Mouse (Mus musculus) myocyte (in vitro differentiated cells): ENCODE measurements at regions not wholly inside any gene's neighbourhood (a gene's known extent, or its start where the extent isn't known, plus 50 kb on each side); places are given as distances from the start of the nearest gene placed in this dataset.

ENCODE experiments used
- E2F4 ChIP-seq: IDR thresholded peaks from one replicate; pipeline ENCODE4 v1.6.1; 2011; ENCODE audit warnings: mild to moderate bottlenecking, control low read depth, moderate library complexity; ENCODE audit not compliant: insufficient read depth
- MAX ChIP-seq: IDR thresholded peaks from one replicate; pipeline ENCODE4 v1.6.1; 2011; ENCODE audit warnings: low read depth, mild to moderate bottlenecking, control low read depth
- MYOD1 ChIP-seq, 3 experiments: IDR thresholded peaks; one replicate each; pipeline ENCODE4 v1.6.1; 2011; ENCODE audit warnings: control low read depth in 2 of 3, low read depth in 2 of 3, mild to moderate bottlenecking in 2 of 3, moderate library complexity in 1 of 3; ENCODE audit not compliant: insufficient read length in 2 of 3, control insufficient read depth in 1 of 3
- POLR2A ChIP-seq: IDR thresholded peaks from one replicate; pipeline ENCODE4 v1.6.1; 2011; ENCODE audit warnings: low read depth, mild to moderate bottlenecking, control low read depth, moderate library complexity; ENCODE audit not compliant: insufficient read length

DNA sequence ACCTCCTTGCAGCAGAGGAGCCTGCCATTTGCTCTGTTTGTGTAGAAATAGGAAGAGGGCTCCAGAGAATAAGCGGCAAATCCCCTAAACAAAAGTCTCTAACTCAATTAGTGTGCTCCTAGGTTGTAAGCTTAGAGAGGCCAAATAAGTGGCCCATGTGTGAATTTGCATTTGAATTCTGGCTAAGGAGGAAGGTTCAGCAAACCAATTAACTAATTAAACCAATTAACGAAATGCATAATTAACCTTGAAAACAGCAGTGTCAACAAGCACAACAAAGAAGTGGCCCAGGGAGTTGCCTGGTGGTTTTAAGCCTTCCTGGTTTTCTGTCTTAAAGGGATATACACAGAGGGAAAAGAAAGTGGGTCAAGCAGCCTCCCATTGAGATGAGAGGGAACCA, 84.9 kb upstream of the Basp1 start:
- TF ChIP-seq POLR2A (no peak), MYOD1 (IDR thresholded peaks at IDR 0.05; ENCODE audit: control insufficient read depth in 1 of 3, insufficient read length in 2 of 3, low read depth in 2 of 3) (no peak), MAX (no peak), E2F4 (no peak)
